Mouse (Mus musculus): ENCODE measurements around the gene Marcksl1.

Gene Marcksl1

DNA sequence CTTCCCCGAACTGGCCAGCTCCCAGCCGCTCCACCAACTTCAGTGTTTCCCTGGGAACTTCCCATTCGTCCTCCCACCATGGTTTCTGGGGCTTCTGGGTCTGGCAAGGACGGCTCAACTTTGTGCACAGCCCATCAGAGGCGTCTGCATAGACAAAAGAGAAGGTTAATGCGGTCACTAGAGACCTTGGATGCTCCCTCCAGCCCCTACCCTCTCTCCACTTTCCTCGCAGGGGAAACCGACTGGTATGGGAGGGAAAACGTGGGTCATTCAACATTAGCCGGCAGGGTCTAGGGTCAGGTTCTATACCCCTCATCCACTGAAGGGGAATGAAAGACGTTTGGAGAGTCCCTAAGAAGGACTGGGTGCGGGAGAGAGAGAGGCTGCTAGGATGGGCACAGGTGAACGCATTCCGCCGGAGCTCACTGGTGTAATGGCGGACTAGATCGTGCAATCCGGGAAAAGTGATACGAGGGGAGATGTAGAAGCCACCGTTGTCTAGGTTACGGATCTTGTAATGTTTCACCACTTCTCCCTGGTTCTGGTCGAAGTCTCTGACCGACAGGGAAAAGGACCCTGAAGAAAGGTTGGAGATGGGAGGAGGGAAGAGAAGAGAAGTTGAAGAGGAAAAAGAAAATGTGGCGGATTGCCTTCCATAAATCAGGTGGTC, 42.6 kb downstream of the Marcksl1 start:
- no peak for DNase-seq (ENCODE audit: extremely low read depth, low read depth, low spot score)

- peak; percentile 19 for DNase-seq (ENCODE audit: extremely low read depth, low read depth, low spot score)
Observed at GRCm38 (mm10) chr4:129556532-129557223, 43.3 kb downstream of the Marcksl1 start.

GRCm38 (mm10) chr4:129557256-129557808, 44.0 kb downstream of the Marcksl1 start:
- DNase-seq (ENCODE audit: extremely low read depth, low read depth, low spot score), result no peak

DNA sequence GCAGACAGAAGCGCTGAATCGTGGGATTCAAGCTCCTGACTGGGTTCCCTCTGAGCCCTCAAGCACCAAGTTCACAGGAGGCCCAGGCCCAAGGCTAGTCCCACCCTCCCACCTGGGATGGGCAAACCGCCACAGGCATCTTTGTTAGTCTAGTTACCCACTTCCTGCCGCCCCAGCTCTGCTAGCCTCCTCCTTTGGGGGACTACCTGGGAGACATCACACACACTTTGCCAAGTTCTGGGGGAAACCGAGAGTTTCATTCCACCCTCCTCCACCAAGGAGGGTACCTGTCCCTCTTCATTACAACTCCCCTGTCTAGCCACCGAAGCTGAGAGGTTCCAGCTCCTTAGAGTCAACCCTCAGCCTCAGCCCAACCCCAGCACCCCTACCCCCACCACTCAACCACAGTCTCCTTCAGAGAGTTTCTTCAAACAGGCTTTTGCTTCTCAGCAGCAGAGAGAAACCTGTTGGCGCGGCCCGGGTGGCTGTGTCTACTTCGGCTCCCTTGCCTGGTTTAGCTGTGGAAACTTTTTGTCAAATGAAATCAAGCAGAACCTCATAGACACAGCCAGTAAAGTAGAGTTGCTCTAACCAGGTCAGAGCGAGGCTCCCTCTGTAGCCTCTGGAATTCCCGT, 45.1 kb downstream of the Marcksl1 start:
- no peak for DNase-seq (ENCODE audit: extremely low read depth, low read depth, low spot score)

GRCm38 (mm10) chr4:129561184-129561583, 47.8 kb downstream of the Marcksl1 start:
- DNase-seq (ENCODE audit: extremely low read depth, low read depth, low spot score), result no peak

- no peak for DNase-seq (ENCODE audit: extremely low read depth, low read depth, low spot score)
Observed at GRCm38 (mm10) chr4:129563718-129564117, 50.3 kb downstream of the Marcksl1 start.

DNA sequence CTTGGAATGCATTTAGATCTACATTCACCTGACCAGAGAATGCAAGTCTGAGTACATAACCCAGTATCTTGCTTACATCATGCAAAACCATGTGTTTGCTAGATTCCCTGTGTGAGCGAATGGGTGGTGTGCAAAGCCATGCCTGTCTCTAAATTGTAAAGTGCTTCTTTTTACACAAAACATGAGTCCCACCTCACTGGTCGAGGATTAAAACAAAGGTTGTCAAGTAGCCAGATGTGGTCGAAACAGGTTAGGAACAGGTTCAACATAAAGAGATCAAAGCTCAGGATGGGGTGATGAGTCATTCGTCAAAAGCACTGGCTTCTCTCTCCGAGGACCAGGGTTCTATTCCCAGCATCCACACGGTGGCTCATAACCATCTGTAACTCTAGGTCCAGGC, 51.8 kb downstream of the Marcksl1 start:
- DNase-seq (ENCODE audit: extremely low read depth, low read depth, low spot score), result no peak
